Mouse (Mus musculus): Measurements from ENCODE around the gene Gphn. TPM values are rescaled to one million over a fixed set of nuclear protein-coding genes. Genes with fewer than 3 reads are reported as not detected.

Gene Gphn
- total and polyA plus RNA-seq, 3 experiments: 23.1 to 30.5 TPM; not detected in 1

DNA sequence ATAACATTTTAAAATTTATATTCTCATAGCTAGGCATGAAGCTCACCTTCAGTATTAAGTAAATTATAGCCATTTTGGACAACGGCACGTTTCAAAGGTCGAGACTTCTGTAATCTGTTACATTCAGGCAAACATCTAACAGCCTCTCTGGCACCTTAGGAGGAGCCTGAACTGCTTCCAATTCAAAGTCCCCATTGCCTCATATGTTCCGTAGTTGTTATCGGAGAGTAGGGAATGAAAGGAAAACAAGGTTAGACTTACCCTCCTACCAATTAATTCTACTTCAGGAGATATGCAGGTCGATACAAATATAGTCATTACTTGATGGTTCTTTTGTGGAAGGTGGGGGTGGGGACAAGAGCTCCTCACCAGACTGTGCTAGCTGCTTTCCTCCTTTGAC, 10.7 kb upstream of the Gphn start:
- Histone ChIP-seq H3K9ac (ENCODE audit: control insufficient read depth, low read depth, low read length, poor library complexity, severe bottlenecking) (no peak overlapping the region), H3K27ac (ENCODE audit: control insufficient read depth, low read depth, low read length) (no peak overlapping the region), H3K36me3 (ENCODE audit: control insufficient read depth in 1 of 2, insufficient read depth in 2 of 2, low read length in 2 of 2) (no peaks in the 10 kb centered on the region), H3K4me1 (ENCODE audit: control insufficient read depth in 1 of 2, insufficient read depth in 2 of 2, low read length in 2 of 2) (no peaks in the 10 kb centered on the region), H3K79me2 (ENCODE audit: control insufficient read depth, insufficient read depth, low read length, poor library complexity) (no peaks in the 10 kb centered on the region), H3K9me3 (replicated peaks; ENCODE audit: insufficient read depth, low read length) (no peaks in the 10 kb centered on the region), H3K27me3 (ENCODE audit: control insufficient read depth in 1 of 2, insufficient read depth in 2 of 2, low read length in 2 of 2) (no peaks in the 10 kb centered on the region), H3K4me3 (ENCODE audit: control insufficient read depth in 1 of 2, insufficient read depth in 1 of 2, low read depth in 2 of 2, low read length in 2 of 2) (no peak overlapping the region)
- DNase-seq (ENCODE audit: low read depth, low spot score): no peak
- no peak for TF ChIP-seq POLR2AphosphoS2 (IDR thresholded peaks at IDR 0.05; ENCODE audit: low read length)
- no peak for TF ChIP-seq POLR2A (IDR thresholded peaks at IDR 0.05; ENCODE audit: control insufficient read depth in 1 of 2, insufficient read depth in 1 of 2, low read depth in 1 of 2, low read length in 2 of 2, poor library complexity in 1 of 2)
- no peak for TF ChIP-seq TCF12 (IDR thresholded peaks at IDR 0.05; ENCODE audit: low read depth, low read length)
- TF ChIP-seq TBP (IDR thresholded peaks at IDR 0.05; ENCODE audit: low read depth, low read length): no peak
- no peak for TF ChIP-seq MAZ (IDR thresholded peaks at IDR 0.05; ENCODE audit: low read depth, low read length)
- TF ChIP-seq NELFE (IDR thresholded peaks at IDR 0.05; ENCODE audit: low read depth, low read length): no peak

DNA sequence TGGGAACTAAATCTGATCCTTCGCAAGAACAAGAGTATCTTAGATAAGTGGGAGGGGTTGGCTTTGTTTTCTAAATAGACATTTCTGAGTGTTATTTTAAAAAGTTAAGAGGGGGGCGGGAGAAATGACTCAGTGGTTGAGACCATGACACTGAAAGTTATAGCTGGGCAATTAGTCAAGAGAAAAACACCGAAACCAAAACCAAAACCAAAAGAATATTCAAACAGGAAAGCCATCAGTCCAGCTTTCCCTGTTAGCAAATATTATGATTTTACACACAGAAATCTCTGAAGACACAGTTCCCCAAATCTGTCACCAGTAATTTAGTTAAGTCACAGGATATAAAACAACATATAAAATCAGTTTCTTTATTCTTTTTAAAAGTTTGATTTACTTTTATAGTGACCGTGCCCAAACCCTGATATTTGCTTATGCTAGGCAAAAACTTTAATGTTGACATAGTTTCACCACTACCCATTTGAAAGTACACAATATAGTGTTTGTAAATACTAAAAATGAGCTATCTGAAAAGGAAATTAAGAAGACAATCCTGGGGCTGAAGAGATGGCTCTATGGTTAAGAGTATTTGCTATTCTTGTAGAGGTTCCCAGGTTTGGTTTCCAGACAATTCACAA, 6.9 kb upstream of the Gphn start:
- H3K4me3 ChIP-seq (ENCODE audit: control insufficient read depth in 1 of 2, insufficient read depth in 1 of 2, low read depth in 2 of 2, low read length in 2 of 2): no peak overlapping the region
- H3K9ac ChIP-seq (ENCODE audit: control insufficient read depth, low read depth, low read length, poor library complexity, severe bottlenecking): no peak overlapping the region
- H3K36me3 ChIP-seq (ENCODE audit: control insufficient read depth in 1 of 2, insufficient read depth in 2 of 2, low read length in 2 of 2): peaks cover 0 to 4% of the 10 kb centered on the region in 2 experiments; a peak in 2 of 4 replicates
- H3K27me3 ChIP-seq (ENCODE audit: control insufficient read depth in 1 of 2, insufficient read depth in 2 of 2, low read length in 2 of 2): no peaks in the 10 kb centered on the region
- no peaks in the 10 kb centered on the region for H3K79me2 ChIP-seq (ENCODE audit: control insufficient read depth, insufficient read depth, low read length, poor library complexity)
- peaks cover 2 to 4% of the 10 kb centered on the region in 2 experiments; a peak in 2 of 4 replicates for H3K4me1 ChIP-seq (ENCODE audit: control insufficient read depth in 1 of 2, insufficient read depth in 2 of 2, low read length in 2 of 2)
- H3K27ac ChIP-seq (ENCODE audit: control insufficient read depth, low read depth, low read length): no peak overlapping the region
- no peak for DNase-seq (ENCODE audit: low read depth, low spot score)
- TF ChIP-seq MAX (IDR thresholded peaks at IDR 0.05; ENCODE audit: low read length) (no peak), ZC3H11A (IDR thresholded peaks at IDR 0.05; ENCODE audit: low read depth, low read length) (no peak), POLR2AphosphoS2 (IDR thresholded peaks at IDR 0.05; ENCODE audit: low read length) (no peak), NRF1 (IDR thresholded peaks at IDR 0.05; ENCODE audit: insufficient read depth, low read depth, low read length, poor library complexity, severe bottlenecking) (no peak), CHD2 (IDR thresholded peaks at IDR 0.05; ENCODE audit: low read length) (no peak), CTCF (IDR thresholded peaks at IDR 0.05 in 2 of 3, conservative IDR thresholded peaks at IDR 0.05 in 1 of 3; ENCODE audit: control insufficient read depth in 1 of 3, insufficient read depth in 1 of 3, low read depth in 2 of 3, low read length in 3 of 3, poor library complexity in 1 of 3, severe bottlenecking in 1 of 3) (no peak), EP300 (IDR thresholded peaks at IDR 0.05; ENCODE audit: low read depth in 1 of 2, low read length in 2 of 2) (no peak), POLR2A (IDR thresholded peaks at IDR 0.05; ENCODE audit: control insufficient read depth in 1 of 2, insufficient read depth in 1 of 2, low read depth in 1 of 2, low read length in 2 of 2, poor library complexity in 1 of 2) (no peak), MYB (IDR thresholded peaks at IDR 0.05; ENCODE audit: low read depth, low read length) (no peak), MAZ (IDR thresholded peaks at IDR 0.05; ENCODE audit: low read depth, low read length) (no peak), ZMIZ1 (IDR thresholded peaks at IDR 0.05; ENCODE audit: low read depth, low read length) (no peak), MEF2A (IDR thresholded peaks at IDR 0.05; ENCODE audit: extremely low read depth, insufficient replicate concordance, low read depth, low read length, poor library complexity, severe bottlenecking) (no peak), ZNF384 (IDR thresholded peaks at IDR 0.05; ENCODE audit: low read depth, low read length) (no peak), USF1 (IDR thresholded peaks at IDR 0.05; ENCODE audit: low read depth, low read length) (no peak), USF2 (IDR thresholded peaks at IDR 0.05; ENCODE audit: borderline replicate concordance in 1 of 2, insufficient read depth in 1 of 2, low read depth in 1 of 2, low read length in 2 of 2) (no peak), ETS1 (IDR thresholded peaks at IDR 0.05; ENCODE audit: low read depth, low read length) (no peak), POLR2AphosphoS5 (IDR thresholded peaks at IDR 0.05; ENCODE audit: borderline replicate concordance, low read depth, low read length) (no peak), MAFK (IDR thresholded peaks at IDR 0.05; ENCODE audit: borderline replicate concordance, low read depth, low read length) (no peak), RAD21 (IDR thresholded peaks at IDR 0.05; ENCODE audit: low read depth, low read length) (no peak)
- no peaks in the 10 kb centered on the region for H3K9me3 ChIP-seq (replicated peaks; ENCODE audit: insufficient read depth, low read length)

All from MEL (cell line).